Mouse (Mus musculus): ENCODE results near the gene Ckap5. TPM values are rescaled to one million over a fixed set of nuclear protein-coding genes. Genes with fewer than 3 reads are reported as not detected.

The Ckap5 gene
- polyA plus RNA-seq, 1 experiment from 2014 or later: 101 TPM

DNA sequence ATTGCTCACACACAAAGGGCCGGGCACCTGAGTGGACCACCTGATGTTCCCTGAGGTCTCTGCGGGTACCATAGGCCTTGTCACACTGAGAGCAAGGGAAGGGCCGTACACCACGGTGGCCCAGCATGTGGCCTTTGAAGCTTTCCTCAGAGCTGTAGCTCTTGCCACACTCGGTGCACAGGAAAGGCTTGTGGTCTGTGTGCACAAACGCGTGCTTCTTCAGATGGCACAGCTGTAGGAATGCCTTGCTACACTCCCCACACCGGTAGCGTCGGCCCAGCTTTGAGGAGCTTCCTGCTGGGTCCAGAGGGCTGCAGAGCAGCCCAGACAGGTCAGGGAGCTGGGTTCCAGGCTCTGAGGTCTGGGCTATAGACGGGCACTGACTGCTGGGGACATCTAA is 119.2 kb downstream of the Ckap5 start:
- no peak overlapping the region for H3K4me2 ChIP-seq (ENCODE audit: low read length)
- peaks cover 9% of the 10 kb centered on the region for H3K4me1 ChIP-seq (ENCODE audit: control insufficient read depth, insufficient read depth, low read depth, low read length)
- no peaks in the 10 kb centered on the region for H3K9me3 ChIP-seq (ENCODE audit: control insufficient read depth, low read length)
- H3K36me3 ChIP-seq (ENCODE audit: control insufficient read depth, insufficient read depth, low read length): peaks cover 32% of the 10 kb centered on the region
- H3K4me3 ChIP-seq (ENCODE audit: low read length): no peak overlapping the region
- H3K27ac ChIP-seq (ENCODE audit: low read depth, low read length): no peak overlapping the region
- no peak for ATAC-seq
- WGBS: 95% methylated on average over 11 of the region's 11 CpGs
- no peak overlapping the region for H3K9ac ChIP-seq (ENCODE audit: low read depth, low read length)
- no peaks in the 10 kb centered on the region for H3K27me3 ChIP-seq (replicated peaks; ENCODE audit: control insufficient read depth, insufficient read depth, low read length)

DNA sequence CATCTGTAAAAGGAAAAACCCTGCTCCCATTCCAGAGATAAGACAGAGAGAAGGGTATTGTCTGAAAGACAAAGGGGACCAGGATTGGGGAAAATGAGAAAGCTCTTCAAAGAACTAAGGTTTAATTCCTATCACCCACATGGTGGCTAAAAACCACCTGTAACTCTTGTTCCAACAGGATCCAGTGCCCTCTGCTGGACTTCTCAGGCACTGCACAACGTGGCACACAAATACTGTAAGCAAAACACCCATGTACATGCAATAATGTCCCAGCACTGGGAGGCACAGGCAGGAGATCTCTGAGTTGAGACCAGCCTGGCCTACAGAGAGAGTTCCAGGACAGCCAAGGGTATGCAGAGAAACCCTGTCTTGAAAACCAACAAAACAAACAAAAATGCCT is 120.2 kb downstream of the Ckap5 start:
- Histone ChIP-seq H3K27ac (ENCODE audit: low read depth, low read length) (no peak overlapping the region), H3K27me3 (replicated peaks; ENCODE audit: control insufficient read depth, insufficient read depth, low read length) (no peaks in the 10 kb centered on the region), H3K36me3 (ENCODE audit: control insufficient read depth, insufficient read depth, low read length) (peaks cover 32% of the 10 kb centered on the region), H3K9me3 (ENCODE audit: control insufficient read depth, low read length) (no peaks in the 10 kb centered on the region), H3K4me3 (ENCODE audit: low read length) (no peak overlapping the region), H3K9ac (ENCODE audit: low read depth, low read length) (no peak overlapping the region), H3K4me2 (ENCODE audit: low read length) (no peak overlapping the region), H3K4me1 (ENCODE audit: control insufficient read depth, insufficient read depth, low read depth, low read length) (peaks cover 13% of the 10 kb centered on the region)
- 32% methylated on average over 1 of the region's 1 CpGs for WGBS
- ATAC-seq: no peak

DNA sequence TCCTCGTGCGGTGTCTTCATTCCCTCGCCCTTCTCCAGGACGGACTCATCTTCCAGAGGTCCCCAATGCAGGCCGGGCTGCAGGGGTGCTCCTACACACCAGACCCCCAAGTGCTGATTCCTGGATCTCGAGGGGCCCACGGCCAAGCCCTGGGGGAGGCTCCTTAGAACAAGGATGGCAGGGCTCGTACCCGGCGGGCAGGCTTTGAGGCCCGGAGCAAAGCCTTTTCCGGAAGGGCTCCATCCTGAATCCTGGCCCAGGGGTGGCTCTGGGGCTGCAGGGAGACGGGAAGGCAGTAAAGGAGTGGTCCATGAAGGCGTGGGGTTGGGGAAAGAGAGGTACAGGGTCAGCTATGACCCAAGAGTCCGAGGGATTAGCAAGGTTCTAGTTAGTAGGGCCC is 122.6 kb downstream of the Ckap5 start:
- Histone ChIP-seq H3K4me2 (ENCODE audit: low read length) (peak overlapping the region; percentile 94), H3K4me1 (ENCODE audit: control insufficient read depth, insufficient read depth, low read depth, low read length) (peaks cover 18% of the 10 kb centered on the region), H3K27ac (ENCODE audit: low read depth, low read length) (peak overlapping the region; percentile 80), H3K36me3 (ENCODE audit: control insufficient read depth, insufficient read depth, low read length) (peaks cover 32% of the 10 kb centered on the region), H3K27me3 (replicated peaks; ENCODE audit: control insufficient read depth, insufficient read depth, low read length) (no peaks in the 10 kb centered on the region), H3K9me3 (ENCODE audit: control insufficient read depth, low read length) (no peaks in the 10 kb centered on the region), H3K4me3 (ENCODE audit: low read length) (peak overlapping the region; percentile 61), H3K9ac (ENCODE audit: low read depth, low read length) (peak overlapping the region; percentile 77)
- 3% methylated on average over 15 of the region's 15 CpGs for WGBS
- peak; percentile 18 for ATAC-seq

DNA sequence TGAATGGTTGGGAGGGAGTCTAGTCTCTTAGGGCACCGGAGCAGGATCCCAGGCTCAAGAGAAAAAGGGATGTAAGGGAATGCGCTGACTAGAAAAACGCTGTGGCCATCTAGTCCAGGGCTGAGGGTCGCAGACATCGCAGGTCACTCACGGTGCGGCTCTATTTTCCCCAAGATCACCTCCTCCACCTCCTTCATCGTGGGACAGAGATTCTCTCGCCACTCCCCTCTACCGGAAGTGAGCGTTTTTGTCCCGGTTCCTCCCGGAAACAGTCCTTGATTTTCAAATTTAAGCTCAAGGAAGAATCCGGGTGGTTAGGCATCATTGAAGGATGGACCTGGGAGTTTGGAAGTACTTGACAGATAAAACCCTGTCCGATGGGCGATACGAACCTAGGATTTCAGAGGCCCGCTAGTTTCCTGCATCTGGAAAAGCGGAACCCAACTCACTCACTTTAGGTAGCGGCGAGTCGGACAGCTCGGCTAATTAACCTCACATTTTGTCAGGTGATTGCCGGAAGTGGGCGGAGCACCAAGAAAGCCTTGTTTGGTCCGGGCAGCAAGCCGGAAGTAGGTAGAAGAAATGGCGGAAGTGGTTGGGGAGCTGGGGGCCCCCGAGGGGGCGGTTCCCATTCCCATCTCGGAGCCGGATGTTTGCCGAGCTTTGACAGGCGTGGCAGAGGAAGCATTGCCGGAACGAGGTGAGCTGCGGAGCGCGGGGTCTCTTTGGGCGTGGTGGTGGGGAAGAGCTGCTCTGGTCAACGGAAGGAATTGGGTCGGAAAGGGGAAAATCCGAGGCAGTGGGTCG is 123.2 kb downstream of the Ckap5 start, which contains the start of the genes Zfp408 and Arhgap1:
TSS of gene Zfp408 (minus strand) at position 239 of the 807 bp plus-strand sequence.
TSS of gene Arhgap1 (plus strand) at position 308 of the 807 bp plus-strand sequence.
- Histone ChIP-seq H3K36me3 (ENCODE audit: control insufficient read depth, insufficient read depth, low read length) (peaks cover 27% of the 10 kb centered on the region), H3K4me2 (ENCODE audit: low read length) (peak within 1 kb of the TSS; percentile 94), H3K4me1 (ENCODE audit: control insufficient read depth, insufficient read depth, low read depth, low read length) (peaks cover 18% of the 10 kb centered on the region), H3K9me3 (ENCODE audit: control insufficient read depth, low read length) (no peaks in the 10 kb centered on the region), H3K27ac (ENCODE audit: low read depth, low read length) (peak within 1 kb of the TSS; percentile 80), H3K4me3 (ENCODE audit: low read length) (peak within 1 kb of the TSS; percentile 61), H3K27me3 (replicated peaks; ENCODE audit: control insufficient read depth, insufficient read depth, low read length) (no peaks in the 10 kb centered on the region), H3K9ac (ENCODE audit: low read depth, low read length) (peak within 1 kb of the TSS; percentile 77)
- peak; percentile 94 for ATAC-seq
- WGBS: under 1% methylated on average over 44 of the region's 44 CpGs

DNA sequence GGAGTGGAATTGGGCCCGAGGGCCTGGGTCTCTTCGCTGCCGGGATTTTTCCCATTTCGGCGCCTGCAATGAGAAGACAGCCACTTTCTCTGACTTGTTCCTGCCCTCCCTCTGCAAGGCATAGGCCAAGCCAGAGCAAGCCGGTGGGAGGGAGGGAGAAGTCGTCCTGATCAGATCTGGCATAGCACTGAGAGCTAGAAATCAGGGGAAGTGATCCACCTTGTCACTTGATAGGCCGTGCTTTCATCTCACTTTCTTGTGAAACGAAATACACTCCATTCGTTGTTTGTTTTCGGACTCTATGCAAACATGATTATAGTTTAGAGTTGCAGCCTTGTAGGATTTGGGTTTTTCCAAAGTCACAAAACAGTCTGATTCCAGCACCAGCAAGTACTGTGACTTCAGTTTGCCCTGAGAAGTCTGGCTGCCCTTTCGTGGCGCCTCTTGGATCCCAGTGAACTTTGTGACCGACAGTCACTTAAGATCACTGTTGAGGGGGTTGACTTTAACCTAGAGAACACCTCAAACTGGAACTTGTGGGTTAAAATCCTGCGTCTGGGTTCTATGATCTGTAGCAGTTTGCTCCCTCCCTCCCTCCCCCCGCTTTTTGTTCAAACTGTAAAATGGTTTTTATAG is 123.9 kb downstream of the Ckap5 start:
- WGBS: 17% methylated on average over 16 of the region's 16 CpGs
- peaks cover 18% of the 10 kb centered on the region for H3K4me1 ChIP-seq (ENCODE audit: control insufficient read depth, insufficient read depth, low read depth, low read length)
- peaks cover 20% of the 10 kb centered on the region for H3K36me3 ChIP-seq (ENCODE audit: control insufficient read depth, insufficient read depth, low read length)
- ATAC-seq: peak; percentile 60
- peak overlapping the region; percentile 71 for H3K4me2 ChIP-seq (ENCODE audit: low read length)
- H3K27me3 ChIP-seq (replicated peaks; ENCODE audit: control insufficient read depth, insufficient read depth, low read length): no peaks in the 10 kb centered on the region
- no peaks in the 10 kb centered on the region for H3K9me3 ChIP-seq (ENCODE audit: control insufficient read depth, low read length)
- H3K27ac ChIP-seq (ENCODE audit: low read depth, low read length): peak overlapping the region; percentile 80
- H3K9ac ChIP-seq (ENCODE audit: low read depth, low read length): peak overlapping the region; percentile 76
- peak overlapping the region; percentile 61 for H3K4me3 ChIP-seq (ENCODE audit: low read length)

DNA sequence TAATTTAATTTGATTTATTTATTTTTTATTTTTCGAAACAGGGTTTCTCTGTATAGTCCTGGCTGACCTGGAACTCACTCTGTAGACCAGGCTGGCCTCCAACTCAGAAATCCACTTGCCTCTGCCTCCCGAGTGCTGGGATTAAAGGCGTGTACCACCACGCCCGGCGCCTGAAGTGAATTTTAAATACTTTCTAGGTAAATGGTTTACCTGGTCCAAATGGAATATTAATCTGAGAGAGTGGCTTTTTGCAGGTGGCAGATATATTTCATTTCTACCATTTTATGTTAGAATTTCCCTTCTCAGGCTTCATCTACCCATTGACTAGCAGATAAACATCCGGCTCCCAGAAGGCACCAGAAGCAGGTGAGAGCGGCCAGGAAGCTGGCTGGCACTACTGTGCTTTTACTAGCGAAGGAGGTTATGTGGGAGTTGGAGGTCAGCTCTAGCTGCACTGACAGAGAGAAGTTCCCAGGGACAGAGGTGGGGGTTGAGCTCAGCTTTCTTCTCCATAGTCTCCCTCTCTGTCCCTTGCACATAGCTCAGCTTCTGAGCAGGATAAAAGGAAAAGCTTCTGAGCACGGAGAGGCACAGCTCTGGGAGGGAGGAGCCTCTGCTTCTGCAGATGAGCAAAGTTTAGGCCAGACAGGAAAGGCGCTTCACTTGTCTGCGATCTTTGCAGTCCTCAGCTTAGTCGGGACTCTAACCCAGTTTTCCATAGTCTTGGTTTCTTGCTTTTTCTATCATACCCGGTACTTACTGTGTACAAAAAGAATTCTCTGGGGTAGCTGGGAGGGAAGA is 125.1 kb downstream of the Ckap5 start:
- Histone ChIP-seq H3K27me3 (replicated peaks; ENCODE audit: control insufficient read depth, insufficient read depth, low read length) (no peaks in the 10 kb centered on the region), H3K4me3 (ENCODE audit: low read length) (no peak overlapping the region), H3K27ac (ENCODE audit: low read depth, low read length) (no peak overlapping the region), H3K36me3 (ENCODE audit: control insufficient read depth, insufficient read depth, low read length) (peaks cover 18% of the 10 kb centered on the region), H3K4me2 (ENCODE audit: low read length) (no peak overlapping the region), H3K9ac (ENCODE audit: low read depth, low read length) (no peak overlapping the region), H3K9me3 (ENCODE audit: control insufficient read depth, low read length) (no peaks in the 10 kb centered on the region), H3K4me1 (ENCODE audit: control insufficient read depth, insufficient read depth, low read depth, low read length) (peaks cover 18% of the 10 kb centered on the region)
- 87% methylated on average over 14 of the region's 14 CpGs for WGBS
- ATAC-seq: no peak

DNA sequence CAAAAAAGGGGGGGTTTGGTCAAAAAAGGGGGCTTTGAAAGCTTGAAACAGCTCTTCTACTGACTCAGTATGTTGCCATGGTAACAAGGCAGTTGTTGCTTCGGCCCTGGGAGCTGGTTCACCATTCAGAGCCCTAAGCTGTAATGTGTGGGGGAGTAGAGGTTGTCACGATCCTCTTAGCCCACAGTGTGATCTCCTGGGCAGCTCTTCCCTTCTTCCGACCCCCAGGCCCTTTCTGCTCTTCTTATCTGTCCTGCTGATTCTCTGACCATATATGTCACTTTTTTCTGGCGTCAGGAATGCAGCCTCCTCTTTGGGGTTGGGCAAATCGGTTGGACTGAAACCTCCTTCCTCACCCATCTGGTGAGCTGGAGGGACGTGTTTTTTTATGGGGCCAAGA is 126.3 kb downstream of the Ckap5 start:
- Histone ChIP-seq H3K9me3 (ENCODE audit: control insufficient read depth, low read length) (no peaks in the 10 kb centered on the region), H3K36me3 (ENCODE audit: control insufficient read depth, insufficient read depth, low read length) (peaks cover 19% of the 10 kb centered on the region), H3K4me2 (ENCODE audit: low read length) (no peak overlapping the region), H3K9ac (ENCODE audit: low read depth, low read length) (no peak overlapping the region), H3K4me3 (ENCODE audit: low read length) (no peak overlapping the region), H3K27me3 (replicated peaks; ENCODE audit: control insufficient read depth, insufficient read depth, low read length) (no peaks in the 10 kb centered on the region), H3K27ac (ENCODE audit: low read depth, low read length) (no peak overlapping the region), H3K4me1 (ENCODE audit: control insufficient read depth, insufficient read depth, low read depth, low read length) (peaks cover 18% of the 10 kb centered on the region)
- 52% methylated on average over 6 of the region's 6 CpGs for WGBS
- no peak for ATAC-seq

DNA sequence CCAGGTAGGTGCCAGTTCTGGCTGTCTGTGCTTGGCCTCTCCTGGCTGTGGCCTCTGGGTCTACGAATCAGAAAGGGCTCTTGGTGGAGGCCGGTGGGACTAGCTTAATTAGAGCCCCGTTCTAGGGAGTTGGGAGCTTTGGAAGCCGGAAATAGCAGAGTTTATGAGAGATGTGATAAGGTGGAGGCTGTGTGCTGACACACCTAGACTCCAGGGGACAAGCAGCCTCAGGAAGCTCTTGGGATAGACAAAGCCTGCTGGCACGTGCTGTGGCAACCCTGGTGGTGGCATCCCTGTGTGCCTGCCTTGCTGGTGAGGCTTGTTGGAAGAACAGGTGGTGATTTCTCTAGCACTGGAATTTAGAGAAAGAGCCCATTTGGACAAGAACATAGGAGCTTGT is 128.8 kb downstream of the Ckap5 start:
- Histone ChIP-seq H3K27me3 (replicated peaks; ENCODE audit: control insufficient read depth, insufficient read depth, low read length) (no peaks in the 10 kb centered on the region), H3K4me1 (ENCODE audit: control insufficient read depth, insufficient read depth, low read depth, low read length) (peaks cover 11% of the 10 kb centered on the region), H3K27ac (ENCODE audit: low read depth, low read length) (no peak overlapping the region), H3K9ac (ENCODE audit: low read depth, low read length) (no peak overlapping the region), H3K4me2 (ENCODE audit: low read length) (no peak overlapping the region), H3K9me3 (ENCODE audit: control insufficient read depth, low read length) (no peaks in the 10 kb centered on the region), H3K36me3 (ENCODE audit: control insufficient read depth, insufficient read depth, low read length) (peaks cover 26% of the 10 kb centered on the region), H3K4me3 (ENCODE audit: low read length) (no peak overlapping the region)
- ATAC-seq: no peak
- 91% methylated on average over 5 of the region's 5 CpGs for WGBS

DNA sequence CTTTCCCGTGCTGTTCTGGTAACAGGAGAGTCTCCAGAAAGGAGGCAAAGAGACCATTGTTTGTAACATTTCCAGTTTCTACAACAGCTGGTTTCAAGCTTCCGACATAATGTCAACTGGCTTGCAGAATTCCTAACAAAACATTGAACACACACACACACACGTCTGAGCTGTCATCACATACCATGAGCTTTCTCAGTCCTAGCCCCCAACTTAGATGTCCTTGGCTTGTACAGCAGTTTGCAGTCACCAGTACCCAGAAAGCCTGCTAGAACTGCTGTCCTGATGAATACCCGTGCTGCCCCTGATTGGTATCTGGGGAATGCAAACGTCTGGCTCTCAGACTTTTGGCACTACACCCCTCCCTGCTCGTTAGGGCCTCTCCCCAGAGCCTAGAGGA is 129.3 kb downstream of the Ckap5 start:
- Histone ChIP-seq H3K4me3 (ENCODE audit: low read length) (no peak overlapping the region), H3K36me3 (ENCODE audit: control insufficient read depth, insufficient read depth, low read length) (peaks cover 26% of the 10 kb centered on the region), H3K4me2 (ENCODE audit: low read length) (no peak overlapping the region), H3K27ac (ENCODE audit: low read depth, low read length) (no peak overlapping the region), H3K4me1 (ENCODE audit: control insufficient read depth, insufficient read depth, low read depth, low read length) (peaks cover 8% of the 10 kb centered on the region), H3K9me3 (ENCODE audit: control insufficient read depth, low read length) (no peaks in the 10 kb centered on the region), H3K9ac (ENCODE audit: low read depth, low read length) (no peak overlapping the region), H3K27me3 (replicated peaks; ENCODE audit: control insufficient read depth, insufficient read depth, low read length) (no peaks in the 10 kb centered on the region)
- WGBS: 76% methylated on average over 6 of the region's 6 CpGs
- ATAC-seq: no peak

Data from hindbrain, embryonic 16.5 days (tissue).